Mouse (Mus musculus): Measurements from ENCODE around the gene Arhgap10.

DNA sequence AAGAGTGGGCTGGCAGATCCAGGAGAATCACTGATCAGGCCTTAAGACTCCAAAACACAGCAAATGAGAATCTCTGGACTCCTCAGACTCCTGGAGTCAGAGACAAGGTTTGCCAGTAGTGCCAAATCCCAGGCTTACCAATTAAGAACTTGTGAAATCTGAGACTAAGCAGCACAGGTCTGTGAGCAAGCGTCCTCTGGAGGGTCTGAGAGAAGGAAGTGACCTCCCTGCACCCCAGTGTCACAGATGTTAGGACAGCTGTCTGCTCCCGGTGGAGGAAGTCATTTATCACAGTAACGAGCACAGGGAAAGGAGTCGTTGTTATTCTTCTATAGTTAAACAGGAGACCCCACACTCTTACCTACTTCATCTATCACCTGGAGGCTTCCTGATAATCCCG, 101.0 kb downstream of the Arhgap10 start:
- TF ChIP-seq GATA1 (IDR thresholded peaks at IDR 0.05; ENCODE audit: low read length) (no peak), TAL1 (IDR thresholded peaks at IDR 0.05; ENCODE audit: low read length) (no peak)
